Mouse (Mus musculus) small intestine, adult 2 months (tissue): Measurements from ENCODE around the gene Osbpl6.

Experiments
- CTCF ChIP-seq: fragments of 200-500 bp; IDR thresholded peaks from 2 replicates; pipeline ENCODE4 v1.5.1; 2012; ENCODE audit warnings: low read depth, mild to moderate bottlenecking, control low read depth, inconsistent platforms, low read length, moderate library complexity, mixed read lengths; ENCODE audit not compliant: insufficient replicate concordance, insufficient read length; ENCODE audit errors: extremely low read depth
- POLR2A ChIP-seq: fragments of 200-500 bp; IDR thresholded peaks from 2 replicates; pipeline ENCODE4 v1.6.1; 2012; ENCODE audit warnings: low read depth, mild to moderate bottlenecking, control low read depth, inconsistent platforms, low read length, moderate library complexity

GRCm38 (mm10) chr2:76555852-76556558 lies 149.7 kb downstream of the Osbpl6 start:
- TF ChIP-seq CTCF (no peak), POLR2A (no peak)
